Mouse (Mus musculus) bone marrow macrophage, adult 2 months (primary cell): ENCODE results near the gene Atp7b.

Experiments used
- CTCF ChIP-seq: IDR thresholded peaks from 2 replicates; pipeline ENCODE4 v1.5.1; 2012; ENCODE audit warnings: low read depth, mild to moderate bottlenecking, low read length, moderate library complexity
- POLR2A ChIP-seq: IDR thresholded peaks from 2 replicates; pipeline ENCODE4 v1.6.1; 2012; ENCODE audit warnings: mild to moderate bottlenecking, low read depth, low read length, borderline replicate concordance

GRCm38 (mm10) chr8:21958414-21958813 is 101.7 kb downstream of the Atp7b start, which contains the start of gene Fam90a1a:
- no peak for TF ChIP-seq POLR2A
- no peak for TF ChIP-seq CTCF
